Mouse (Mus musculus): ENCODE data around the gene Sv2c.
A peak's percentile ranks its signal among the peaks of the same experiment; 100 is the strongest.
"Not testable (repeated sequence)": the region's sequence is repeated elsewhere in the genome, so short reads cannot be mapped to it uniquely, and the experiment has no call there.

Sv2c gene

DNA sequence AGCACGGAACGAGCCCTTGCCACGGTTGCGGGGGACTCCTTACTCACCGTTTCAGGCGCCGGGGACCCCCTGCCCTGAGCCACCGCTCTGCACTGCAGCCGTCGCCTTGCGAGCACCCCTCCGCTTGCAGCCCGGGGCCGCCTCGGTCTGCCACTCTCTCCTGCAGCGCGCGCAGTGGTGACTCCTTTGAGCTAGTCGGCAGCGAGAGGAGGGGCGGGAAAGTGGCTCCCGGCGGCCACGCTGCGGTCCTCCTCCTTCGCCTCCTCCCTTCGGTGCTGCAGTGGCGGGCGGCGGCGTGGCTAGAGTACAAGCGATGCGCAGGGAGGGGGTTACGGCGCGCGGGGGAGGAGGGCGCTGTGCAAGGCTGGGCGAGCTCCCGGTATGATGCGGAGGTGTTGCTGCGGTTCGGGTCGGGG is at the start of gene Sv2c:
Sv2c (minus strand) TSS at position 177 of the 416 bp plus-strand sequence.
- DNase-seq (ENCODE audit: low read depth, low spot score), result peak; percentile 61

DNA sequence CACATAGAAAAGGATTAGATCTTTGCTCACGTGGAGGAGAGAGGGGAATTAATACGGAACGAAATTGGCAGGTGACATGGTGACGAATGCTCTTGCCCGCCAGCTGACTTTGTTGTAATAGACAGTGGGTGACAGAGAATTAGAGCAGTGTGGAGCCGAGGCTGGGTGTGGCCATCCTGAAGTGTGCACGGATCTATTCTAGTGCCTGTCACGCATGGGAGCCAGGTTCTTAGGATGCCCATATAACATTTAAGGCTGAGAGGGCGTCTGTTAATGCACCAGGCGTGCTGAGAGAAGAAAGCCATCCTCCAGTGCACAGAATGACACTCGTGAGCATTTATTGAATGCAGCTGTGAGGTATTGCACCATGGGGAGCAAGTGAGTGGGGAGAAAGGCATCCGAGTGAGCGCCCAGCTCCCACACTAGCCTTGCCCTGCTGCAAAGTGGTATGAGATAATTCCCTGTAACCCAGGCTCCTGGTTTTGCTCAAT is 48.3 kb upstream of the Sv2c start:
- no peak for DNase-seq (ENCODE audit: low read depth, low spot score)

DNA sequence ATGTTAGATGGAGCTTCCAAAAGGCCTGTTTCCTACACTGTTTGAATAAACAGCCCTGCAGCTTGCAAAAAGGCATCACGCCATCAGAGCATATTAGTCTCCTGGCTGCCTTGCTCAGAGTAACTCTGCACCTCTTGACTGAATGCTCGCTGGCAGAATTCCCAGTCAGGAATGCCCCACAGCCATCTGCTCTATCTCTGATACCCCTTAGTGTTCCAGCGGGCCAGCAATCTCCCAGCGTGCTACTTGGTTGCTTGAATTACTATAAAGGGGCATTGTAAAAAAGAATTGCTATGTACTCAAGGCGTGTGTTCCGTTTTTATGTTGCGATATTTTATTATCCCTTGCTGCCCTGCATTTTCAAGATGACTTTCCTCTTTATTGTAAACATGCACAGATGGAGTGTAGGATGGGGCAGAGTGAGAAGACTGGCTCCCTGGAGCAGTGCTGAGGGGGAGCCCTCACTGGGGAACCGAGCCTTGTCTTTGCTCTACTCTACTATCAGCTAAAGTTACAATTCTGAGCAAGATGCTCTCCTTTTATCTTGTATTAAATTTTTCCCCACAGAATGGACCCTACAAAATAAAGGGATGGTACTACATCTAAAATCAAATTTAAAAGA is 43.3 kb upstream of the Sv2c start:
- DNase-seq (ENCODE audit: low read depth, low spot score), result no peak

DNA sequence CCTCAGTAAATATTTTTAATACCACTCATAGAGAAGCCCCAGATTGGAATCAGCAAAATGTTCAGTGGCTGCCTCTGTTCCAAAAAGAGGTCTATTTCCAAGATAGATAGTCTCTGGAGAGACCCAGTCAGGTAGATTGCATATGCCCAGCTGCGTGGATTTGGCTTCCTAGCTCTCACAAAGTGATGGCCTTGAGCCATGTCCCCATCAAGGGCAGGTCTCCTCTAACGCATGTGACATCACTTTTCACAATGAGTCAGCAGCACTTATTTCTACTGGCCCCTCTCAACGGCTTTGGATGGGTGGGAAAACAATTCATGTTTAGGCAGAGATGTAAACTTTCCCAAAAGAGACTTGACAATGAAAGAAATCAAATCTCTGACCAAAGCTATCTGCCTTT is 41.3 kb upstream of the Sv2c start:
- no peak for DNase-seq (ENCODE audit: low read depth, low spot score)

DNA sequence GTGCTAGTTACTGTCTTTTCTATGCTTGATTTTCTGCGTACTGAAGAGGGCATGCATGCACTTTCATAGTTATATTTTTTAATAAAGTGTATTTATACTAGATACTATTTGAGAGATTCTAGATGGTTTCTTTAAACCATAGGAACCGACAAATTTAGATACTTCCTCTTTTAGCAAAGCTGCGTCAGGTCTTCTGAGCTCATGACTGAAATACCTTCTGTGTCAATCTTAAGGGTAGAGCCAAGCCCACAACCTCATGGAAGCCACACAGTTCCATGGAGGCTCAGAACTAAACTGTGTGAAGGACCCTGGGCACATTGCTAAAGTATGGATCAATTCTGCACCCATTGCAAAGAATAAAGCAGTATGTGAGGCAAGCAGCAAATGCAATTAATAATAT is 39.9 kb upstream of the Sv2c start:
- no peak for DNase-seq (ENCODE audit: low read depth, low spot score)

DNA sequence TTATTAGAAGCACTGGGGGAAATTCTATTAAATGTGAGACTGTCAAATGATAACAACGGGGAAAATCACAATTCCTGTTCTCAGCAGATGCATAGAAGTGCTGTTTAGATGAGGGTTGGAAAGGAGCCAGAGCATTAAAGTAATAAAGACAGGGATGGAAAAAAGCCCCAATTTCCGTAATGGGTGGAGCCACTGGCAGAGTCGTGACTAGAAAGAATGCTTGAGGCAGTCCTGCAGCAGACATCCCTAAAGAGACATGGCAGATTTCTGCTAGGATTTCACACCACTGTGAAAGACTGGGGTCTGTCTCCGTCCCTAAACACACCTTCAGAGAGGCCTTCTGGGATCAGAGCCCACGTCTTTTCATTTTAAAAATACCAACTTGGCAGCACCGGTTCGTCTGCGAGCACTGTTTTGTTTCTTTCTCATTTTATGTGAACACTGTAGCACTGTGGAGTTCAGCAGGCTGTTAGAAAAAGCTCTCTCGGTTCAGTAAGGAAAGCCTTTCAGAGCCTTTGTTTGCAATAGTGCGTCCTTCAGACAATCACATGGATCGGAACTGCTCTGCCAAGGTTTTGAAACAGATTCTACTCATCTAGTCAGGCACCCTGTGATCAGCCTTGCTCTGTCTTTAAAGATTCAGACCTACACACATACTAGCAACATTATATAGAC is 36.8 kb upstream of the Sv2c start:
- DNase-seq (ENCODE audit: low read depth, low spot score), result no peak

DNA sequence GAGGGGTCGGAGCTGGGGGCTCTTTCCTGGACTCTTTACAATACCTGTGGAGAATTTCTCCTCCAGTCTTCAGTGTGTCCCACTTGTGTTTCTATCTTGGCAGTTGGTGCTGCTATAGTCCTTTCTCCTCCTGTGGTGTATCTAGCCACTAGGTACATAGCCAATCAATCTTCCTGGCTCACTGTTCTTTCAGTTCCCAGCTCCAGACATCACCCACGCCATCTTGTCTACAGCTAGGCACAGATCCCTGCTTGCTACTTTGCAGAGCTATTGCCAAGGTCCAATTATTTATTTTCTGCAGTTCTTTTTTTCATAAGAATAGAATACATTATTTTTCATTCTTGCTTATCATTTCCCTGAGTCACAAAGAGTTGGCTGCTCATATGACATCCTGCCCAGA is 34.2 kb upstream of the Sv2c start:
- no peak for DNase-seq (ENCODE audit: low read depth, low spot score)

DNA sequence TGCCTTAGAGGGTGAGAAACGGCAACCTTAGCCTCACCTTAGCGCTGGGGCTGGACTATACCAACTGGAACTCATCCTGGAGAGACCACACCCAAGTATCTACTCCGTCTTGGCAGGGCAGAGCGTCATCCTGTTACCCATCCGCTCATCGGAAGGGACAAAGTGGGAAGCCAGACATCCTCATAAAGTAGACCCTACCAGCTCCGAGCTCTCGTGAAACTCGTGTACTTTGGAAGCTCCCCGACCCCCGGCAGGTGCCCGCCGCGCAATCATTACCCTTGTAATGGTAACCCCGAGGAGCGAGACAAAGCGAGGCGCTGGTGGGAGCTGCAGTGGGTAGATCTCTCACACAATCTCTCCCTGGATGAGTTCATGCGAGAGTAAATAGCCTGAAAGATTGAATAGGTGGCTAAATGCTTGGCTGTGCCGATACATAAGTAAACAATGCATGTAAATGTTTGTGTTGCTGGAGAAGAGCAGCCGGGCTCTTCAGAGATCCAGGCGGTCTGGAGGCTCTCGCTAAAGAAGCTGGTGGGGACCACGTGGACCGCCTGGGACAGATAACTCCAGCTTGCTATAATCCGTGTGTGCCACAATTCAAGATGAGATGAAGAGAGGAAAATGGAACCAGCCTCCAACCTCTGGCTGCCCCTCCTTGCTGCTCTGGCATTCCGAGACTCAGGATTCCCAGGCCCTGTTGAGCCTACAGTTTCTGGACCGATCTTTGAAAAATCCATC is 1.2 kb upstream of the Sv2c start:
- DNase-seq (ENCODE audit: low read depth, low spot score), result no peak

DNA sequence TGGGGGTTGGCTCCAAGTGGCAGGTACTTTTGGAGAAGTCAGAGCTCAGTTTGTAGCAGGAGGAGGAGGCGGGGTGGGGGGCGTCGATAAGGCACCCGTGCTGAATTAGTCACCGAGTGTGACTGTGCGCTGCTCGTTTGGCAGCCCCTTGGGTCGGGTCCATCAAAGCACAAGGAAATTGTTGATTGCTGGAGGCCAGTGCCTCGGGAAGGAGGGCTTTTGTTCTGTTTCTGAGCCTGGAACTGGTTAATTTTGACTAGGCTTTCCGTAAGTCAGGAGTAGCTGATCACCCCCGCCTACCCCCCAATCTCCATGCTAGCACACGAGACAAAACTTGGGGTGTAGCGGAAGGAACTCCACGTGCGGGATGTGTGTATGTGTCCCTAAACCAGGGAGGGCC is 456 bp upstream of the Sv2c start:
- DNase-seq (ENCODE audit: low read depth, low spot score), result no peak

DNA sequence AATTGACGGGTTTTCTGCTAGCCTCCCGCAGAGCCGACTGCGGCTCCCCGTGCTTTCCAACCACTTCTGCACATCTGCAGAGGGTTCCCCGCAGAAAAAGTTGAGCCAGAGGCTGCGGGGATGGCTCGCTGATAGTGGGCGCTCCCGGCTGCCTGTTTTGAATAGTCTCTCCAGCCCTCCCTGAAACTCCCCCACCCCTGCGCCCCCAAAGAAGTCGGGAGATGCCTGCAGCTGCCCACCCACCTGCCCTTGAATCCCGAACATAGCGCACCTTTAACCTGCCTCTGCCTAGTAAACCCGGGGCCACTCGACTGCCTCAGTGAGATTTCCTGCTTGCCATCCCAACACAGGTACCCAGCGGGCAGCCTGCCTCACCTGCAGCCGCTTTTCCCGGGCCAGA is 466 bp downstream of the Sv2c start:
- DNase-seq (ENCODE audit: low read depth, low spot score), result no peak

DNA sequence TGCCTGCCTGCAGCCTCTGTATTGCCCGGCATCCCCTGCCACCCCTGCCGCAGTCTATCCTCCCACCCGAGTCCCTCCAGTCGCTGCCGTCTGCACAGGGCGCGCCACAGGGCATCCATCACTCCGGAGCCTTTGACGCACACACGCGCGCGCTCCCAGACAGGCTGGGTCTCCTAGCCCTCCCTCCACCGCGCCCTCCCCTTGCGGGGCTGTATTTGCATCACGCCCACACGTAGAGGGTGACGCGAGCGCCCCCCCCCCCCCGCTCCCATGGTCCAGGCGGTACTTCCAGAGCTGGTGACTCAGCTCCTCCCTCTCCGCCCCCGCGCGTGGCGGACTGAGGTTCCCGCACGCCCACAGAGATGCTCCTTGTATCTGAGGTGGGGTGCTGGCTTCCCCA is 1.3 kb downstream of the Sv2c start:
- DNase-seq (ENCODE audit: low read depth, low spot score), result peak; percentile 50

DNA sequence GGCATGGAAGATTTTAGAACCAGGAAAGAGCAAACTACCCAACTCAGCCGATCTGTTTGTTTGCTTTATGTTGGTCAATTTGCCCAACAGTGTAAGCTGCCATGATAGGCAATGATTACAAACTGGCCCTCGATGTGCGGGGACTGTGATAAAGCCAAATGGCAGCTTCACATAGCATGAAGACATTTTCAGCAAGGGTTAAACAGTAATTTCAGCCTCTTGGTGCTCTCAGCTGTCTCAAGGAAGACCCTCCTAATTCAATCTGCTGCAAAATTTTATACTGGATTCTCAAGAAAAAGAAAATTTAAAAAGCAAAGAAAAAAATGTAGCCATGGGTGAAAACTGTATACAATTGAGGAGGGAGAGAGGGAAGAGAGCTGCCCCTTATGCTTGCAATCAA is 3.3 kb downstream of the Sv2c start:
- DNase-seq (ENCODE audit: low read depth, low spot score), result no peak

DNA sequence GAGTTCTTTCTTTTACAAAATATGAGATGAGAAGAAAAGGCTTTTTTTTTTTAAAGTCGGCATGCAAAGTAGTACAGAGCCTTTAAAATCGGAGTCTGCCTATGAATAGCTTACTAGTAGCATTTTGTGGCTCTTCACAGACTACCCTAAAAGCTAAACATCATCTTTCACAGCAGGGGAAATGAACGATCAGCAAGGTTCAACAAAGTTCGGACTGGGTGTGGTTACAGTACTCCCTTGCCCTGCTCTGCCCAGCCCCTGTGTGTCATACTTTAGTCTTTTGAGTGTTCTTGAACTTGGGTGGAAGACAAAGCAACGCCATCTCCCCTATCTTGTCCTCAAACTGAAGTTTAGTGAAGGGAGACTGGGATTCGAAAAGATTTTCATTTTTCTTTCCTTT is 5.7 kb downstream of the Sv2c start:
- DNase-seq (ENCODE audit: low read depth, low spot score), result no peak

DNA sequence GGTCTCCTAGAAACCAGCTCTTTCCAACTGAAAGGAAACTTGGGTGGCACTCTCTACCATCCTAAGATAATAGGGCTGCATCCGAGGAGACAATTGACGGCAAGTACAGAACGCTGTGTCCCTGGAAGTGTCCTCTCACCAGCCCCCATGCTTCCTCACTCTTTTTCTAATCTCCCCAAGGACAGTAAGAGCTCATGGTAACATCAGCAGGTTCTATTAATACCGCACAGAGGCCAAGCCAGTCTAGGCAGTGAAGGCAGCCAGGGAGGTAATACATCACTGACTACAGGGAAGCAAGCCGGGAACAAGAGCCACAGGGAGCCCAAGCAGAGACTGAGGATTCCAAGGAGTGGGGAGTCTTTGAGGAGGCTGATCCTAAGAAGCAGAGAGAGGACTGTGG is 7.4 kb downstream of the Sv2c start:
- no peak for DNase-seq (ENCODE audit: low read depth, low spot score)

DNA sequence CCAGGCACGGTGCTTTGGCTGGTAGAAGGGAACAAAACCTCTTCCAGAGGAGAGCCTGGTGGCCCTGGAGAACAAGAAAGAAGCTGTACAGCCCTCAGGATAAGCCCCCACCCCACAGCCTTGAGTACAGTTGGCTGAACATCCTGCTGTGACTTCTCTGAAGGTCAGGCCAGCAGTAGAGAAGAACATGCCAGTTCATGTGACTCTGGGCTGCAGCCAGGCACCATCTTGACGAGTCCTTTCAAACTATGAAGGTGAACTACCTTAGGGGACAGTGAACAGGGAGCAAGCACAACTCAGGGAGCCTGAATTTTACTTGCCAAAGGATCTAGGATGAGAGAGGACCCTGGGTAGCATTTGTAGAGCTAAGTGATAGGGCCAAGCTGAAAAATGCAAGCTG is 19.7 kb downstream of the Sv2c start:
- DNase-seq (ENCODE audit: low read depth, low spot score), result no peak

DNA sequence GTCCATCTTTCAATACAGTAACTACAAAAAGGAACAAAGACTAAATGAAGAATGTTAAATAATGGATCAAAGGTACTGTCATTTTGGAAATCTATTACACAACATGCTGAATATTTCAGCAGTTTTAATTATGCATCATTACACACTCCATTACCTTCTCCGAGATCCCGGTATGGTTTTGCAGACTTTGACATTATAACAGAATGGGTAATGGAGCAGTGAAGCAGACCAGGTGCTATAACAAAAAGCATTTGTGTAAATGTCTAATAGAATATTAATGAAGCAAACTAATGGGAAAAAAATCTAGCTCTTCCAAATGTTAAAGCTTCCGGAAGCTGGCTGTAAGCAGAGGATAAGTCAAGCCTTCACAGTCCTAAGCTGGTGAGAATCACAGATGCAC is 21.6 kb downstream of the Sv2c start:
- no peak for DNase-seq (ENCODE audit: low read depth, low spot score)

DNA sequence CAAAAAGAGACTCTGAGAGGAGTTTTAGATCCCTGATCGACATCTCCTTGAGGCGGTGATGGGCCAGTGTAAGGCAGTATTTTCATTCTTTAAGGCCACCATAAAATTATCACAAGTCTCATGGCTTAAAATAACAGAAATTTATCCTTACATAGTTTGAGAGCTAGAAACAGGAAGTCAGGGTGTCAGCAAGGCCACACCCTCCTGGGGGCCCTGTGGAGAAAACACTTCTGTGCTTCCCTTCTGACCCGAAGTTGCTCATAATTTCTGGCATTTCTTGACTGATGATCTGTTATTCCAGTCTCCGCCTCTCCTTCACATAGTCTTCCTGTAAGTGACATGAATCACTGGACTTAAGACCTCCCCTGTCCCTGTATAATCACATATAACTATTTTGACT is 26.0 kb downstream of the Sv2c start:
- no peak for DNase-seq (ENCODE audit: low read depth, low spot score)

DNA sequence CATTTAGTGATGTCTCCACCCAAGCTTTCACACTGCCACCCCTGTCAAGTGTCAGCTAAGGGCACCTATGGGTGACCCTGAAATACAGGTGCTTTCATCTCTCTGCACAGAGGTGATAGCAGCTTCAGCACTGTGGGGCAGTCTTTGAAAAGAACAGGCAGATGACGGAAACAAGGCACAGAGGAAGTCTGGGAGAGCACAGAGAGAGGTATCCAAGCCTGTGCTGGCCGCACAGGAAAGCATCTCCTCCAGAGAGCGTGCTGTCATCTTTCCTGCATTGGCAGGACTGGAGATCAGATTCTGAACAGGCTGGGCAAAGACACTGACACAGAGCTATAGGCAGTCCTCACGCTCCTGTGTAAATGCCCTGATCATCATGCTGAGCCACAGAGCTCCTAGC is 41.4 kb downstream of the Sv2c start:
- DNase-seq (ENCODE audit: low read depth, low spot score), result no peak

DNA sequence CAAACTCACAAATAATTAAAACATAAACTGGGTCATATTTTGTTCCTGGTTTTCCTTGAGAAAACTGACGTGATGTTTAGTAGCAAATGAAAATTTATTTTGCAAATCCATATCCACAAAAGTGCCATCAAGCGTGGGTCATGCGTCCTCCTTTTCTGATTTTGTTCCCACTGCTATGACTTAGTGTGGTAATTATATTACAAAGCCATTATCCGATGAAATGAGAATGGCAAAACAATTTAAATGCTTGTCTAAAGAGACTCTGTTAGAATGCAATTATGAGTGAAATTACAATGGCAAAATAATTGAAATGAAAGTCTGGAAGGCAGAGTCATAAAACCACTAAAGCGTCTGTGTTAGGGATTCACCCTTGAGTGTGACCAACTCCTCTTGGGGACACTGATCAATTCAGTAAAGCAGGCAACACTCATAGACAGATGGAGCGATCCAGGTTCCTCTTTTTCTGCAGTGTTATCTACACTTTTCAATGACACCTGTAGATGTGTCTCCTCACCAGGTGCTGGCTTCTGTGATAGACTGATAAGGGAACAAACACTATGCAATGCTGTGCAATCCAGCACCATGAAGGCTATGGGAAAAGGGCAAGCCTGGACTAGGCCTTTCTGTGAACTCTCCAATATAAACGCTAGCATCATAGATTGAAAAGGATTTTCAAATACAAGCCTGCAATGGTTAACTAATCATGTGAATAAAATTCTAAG is 46.6 kb downstream of the Sv2c start:
- DNase-seq (ENCODE audit: low read depth, low spot score), result no peak

DNA sequence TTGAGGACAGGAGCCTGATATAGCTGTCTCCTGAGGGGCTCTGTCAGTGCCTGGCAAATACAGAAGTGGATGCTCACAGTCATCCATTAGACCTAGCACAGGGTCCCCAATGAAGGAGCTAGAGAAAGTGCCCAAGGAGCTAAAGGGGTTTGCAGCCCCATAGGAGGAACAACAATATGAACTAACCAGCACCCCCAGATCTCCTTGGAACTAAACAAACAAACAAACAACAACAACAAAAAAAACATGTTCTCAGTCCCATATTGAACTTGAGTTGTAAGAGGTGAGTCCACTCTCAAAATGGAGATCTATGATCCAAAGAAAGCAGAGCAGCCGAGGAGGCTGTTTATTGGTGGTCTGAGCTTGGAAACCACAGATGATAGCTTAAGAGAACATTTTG is 50.6 kb downstream of the Sv2c start, which contains the start of gene Gm17190:
Gm17190 (plus strand) TSS at position 301 of the 400 bp plus-strand sequence.
- DNase-seq (ENCODE audit: low read depth, low spot score), result not testable (repeated sequence)

DNA sequence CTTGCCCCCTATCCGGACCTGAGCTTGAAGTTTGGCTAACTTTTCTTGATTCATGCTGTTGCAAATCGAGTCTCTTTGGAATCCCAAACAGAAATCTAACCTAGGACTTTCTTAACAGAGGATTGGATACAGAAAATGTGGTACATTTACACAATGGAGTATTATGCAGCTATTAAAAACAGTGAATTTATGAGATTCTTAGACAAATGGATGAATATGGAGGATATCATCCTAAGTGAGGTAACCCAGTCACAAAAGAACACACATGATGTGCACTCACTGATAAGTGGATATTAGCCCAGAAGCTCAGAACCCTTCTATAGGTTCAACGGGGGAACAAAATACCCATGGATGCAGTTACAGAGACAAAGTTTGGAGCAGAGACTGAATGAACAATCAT is 51.1 kb downstream of the Sv2c start, which contains the start of gene Gm20075:
Gm20075 (minus strand) TSS at position 101 of the 400 bp plus-strand sequence.
- DNase-seq (ENCODE audit: low read depth, low spot score), result not testable (repeated sequence)

DNA sequence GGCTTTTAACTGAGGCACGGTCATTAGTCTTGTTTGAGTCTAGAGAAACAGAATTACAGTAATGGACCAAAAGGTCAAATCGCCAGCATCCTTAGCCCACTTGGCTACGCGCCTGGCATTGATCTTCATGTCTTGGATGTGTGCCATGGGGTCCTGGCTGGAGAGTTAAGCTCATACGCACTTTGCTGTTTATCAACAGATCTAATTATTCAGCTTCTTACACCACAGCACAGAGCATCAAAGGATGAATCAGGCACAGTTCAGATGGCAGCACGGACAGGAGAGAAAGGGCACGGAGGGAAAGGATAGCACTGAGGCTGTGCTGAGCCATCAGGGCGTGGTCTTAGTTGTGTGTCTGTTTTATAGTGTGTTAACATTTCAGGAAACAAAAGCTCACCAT is 58.8 kb downstream of the Sv2c start:
- no peak for DNase-seq (ENCODE audit: low read depth, low spot score)
